Mouse (Mus musculus) spleen, postnatal 36 days (tissue): Measurements from ENCODE around the gene Lrp8.

ENCODE experiments used
- DNase-seq, 2 experiments: peaks; one replicate each; pipeline ENCODE4 v3.0.0; 2022; ENCODE audit warnings: low spot score in 2 of 2, mixed read lengths in 1 of 2

Gene Lrp8

DNA sequence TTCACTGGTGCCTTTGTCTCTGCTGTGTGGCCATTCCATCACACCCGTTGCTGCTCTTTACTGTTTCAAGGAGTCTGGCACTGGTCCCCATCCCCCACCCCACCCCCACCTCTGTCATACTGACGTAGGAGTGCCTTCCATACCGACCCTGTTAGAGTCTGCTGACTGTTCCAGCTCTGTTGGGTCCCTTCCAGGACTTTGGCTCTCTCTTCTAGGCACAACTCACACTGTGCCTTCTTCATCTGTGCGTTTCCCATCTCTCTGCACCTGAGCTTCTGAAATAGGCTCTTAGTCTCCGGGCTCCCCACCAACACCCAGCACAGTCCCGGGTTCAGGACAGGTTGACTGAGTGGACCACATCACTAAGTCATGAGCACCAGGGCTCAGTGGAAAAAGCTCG lies 44.7 kb downstream of the Lrp8 start:
- no peak for DNase-seq

DNA sequence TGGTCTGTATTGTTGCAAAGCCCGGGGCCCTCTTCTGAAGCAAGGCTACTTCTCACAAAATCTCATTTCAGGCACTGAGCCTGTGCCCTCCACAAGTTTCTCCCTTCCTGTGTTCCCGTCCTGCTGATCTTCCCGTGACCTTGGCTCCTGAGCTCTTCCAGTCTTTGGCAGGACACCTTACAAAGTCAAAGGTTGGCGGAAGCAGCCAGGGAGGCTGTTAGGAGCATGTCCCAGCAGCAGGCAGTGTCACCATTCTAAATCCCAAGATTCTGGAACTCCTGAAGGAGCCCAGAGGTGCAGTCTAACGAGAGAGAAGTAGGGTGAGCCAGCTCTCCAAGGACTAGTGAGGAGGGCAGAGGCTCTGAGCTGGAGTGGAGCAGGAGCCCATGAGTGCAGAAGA lies 46.5 kb downstream of the Lrp8 start:
- DNase-seq: no peak

DNA sequence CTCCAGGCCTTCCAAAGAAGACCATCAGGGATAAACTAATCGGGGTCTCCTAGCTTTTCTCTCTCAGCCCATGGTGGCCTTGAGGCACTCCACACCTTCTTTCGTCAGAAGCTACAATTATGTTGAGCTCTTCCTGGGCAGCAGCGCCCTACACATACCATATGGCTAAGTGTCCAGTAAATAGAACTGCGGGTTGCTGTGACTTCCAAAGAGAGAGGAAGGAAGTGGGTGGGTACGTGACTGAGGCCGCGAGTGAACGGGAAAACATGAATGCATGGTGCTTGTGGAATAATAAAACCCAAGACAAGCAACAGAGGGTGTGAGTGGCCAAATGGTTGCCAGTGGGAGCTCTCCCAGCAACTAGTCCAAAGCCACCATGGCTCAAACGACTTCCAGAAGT lies 47.6 kb downstream of the Lrp8 start:
- DNase-seq: no peak

DNA sequence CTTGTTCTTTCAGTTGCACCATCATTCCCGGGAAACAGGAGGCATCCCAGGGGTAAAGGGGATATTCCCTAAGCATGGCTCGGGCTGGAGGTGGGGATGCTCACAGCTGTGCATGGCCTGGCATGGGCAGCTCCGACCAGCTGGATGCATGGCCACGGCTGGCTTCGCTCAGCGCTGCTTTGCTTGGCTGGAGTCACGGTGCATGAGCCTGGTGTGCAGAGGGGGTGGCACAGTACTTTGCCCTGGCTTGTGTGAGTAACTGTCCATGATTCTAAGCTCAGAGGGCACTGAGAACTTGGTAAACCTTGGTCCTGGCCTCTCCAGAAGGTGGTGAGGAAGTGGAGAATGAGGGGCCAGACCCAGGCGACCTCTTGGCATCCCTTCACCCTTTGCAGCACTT lies 48.0 kb downstream of the Lrp8 start:
- DNase-seq: no peak

DNA sequence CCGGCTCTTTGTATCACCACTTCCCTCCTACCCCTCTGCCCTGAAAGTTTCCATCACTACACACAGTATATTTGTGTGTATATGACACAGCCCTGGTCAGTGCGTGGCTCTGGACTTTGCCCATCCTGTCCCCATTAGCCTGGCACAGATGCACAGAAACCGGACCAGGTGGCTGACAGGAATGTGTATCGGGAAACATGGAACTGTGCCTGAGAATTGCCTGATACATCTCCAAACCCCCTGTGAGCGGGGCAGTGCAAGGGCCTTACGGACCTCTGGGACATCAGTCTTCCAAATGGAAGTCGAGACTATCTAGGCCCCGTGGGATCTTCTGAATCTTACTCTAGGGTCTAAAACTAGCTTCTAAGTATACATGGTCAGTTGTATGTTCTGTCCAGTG lies 51.3 kb downstream of the Lrp8 start:
- no peak for DNase-seq

DNA sequence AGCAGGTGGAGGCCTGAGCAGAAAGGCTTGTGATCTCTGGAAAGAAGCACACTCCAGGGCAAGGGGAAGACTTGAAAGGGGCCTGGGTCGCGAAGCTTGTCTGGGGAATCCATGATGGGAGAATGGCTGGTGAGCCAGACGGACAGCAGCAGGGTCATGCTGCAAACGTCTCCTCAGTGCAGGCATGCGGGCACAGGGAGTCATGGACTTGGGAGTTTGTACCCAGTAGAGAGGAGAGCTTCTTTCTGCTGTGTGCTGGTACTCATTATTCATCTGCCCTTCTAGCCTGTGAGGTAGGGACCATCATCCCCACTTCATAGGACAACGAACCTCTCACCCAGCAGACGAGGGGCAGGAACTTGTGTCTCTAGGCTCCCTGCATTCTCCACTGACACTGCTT lies 51.8 kb downstream of the Lrp8 start:
- DNase-seq: no peak

DNA sequence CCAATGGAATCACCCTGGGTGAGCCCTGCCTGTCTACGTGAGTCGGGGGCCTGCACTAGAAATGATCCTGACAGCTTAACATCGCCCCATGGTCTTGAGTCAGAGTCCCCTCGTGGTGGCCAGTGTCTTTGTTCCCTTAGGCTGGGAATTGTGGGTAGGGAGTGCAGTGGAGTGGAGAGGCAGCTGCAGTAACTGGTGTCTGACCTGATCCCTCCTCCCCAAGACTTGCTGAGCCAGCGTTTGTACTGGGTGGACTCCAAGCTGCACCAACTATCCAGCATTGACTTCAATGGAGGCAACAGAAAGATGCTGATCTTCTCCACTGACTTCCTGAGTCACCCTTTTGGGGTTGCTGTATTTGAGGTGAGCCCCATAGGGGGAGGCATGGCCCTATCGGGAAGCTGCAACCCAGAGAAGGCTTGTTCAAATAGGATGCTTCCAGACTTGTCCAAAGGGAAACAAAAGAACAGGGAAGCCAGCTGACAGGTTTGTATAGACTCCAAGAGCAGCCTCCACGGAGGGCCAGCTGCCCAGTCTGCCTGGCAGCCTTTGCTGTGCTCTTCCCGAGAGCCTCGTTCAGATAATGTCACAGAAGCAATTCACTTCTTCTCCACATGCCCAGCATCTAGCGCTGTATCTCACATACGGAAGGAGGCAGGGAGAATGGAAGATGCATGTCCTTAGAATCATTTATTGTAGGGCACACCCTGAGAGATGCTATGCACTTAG lies 55.1 kb downstream of the Lrp8 start:
- DNase-seq: no peak

DNA sequence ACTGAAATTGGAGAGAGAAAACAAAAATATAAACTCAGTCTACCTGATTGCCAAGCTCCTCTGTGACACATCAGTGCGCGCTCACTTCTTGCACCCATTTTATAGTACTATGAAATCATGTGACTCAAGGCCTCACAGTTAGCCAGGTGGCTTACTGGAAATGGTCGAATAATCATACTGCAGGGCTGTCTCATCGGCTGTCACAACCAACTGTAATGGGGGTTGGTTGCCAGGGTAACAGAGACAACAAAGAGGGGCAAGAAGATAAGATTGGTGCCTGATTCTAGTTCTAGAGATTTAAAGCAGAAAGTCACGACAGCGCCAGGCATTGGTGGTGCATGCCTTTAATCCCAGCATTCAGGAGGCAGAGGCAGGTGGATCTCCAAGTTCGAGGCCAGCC lies 56.9 kb downstream of the Lrp8 start:
- DNase-seq: no peak

DNA sequence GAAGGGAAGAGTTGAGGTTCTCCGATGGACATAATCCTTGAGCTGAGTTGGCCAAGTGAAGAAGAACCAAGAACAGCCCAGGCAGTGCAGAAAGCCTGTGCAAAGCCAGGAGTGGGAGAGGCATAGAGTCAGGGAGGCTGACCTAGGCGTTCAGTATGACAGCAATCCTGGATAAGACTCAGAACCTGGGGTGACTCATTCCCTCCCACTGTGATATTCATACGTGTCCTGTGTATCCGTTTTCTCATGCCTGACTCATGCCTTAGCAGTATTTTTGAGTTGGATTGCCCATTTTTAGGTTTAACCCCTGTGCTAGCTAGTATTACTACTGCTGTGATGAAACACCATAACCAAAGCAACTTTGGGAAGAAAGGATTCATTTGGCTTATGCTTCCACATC lies 62.8 kb downstream of the Lrp8 start:
- DNase-seq: no peak

DNA sequence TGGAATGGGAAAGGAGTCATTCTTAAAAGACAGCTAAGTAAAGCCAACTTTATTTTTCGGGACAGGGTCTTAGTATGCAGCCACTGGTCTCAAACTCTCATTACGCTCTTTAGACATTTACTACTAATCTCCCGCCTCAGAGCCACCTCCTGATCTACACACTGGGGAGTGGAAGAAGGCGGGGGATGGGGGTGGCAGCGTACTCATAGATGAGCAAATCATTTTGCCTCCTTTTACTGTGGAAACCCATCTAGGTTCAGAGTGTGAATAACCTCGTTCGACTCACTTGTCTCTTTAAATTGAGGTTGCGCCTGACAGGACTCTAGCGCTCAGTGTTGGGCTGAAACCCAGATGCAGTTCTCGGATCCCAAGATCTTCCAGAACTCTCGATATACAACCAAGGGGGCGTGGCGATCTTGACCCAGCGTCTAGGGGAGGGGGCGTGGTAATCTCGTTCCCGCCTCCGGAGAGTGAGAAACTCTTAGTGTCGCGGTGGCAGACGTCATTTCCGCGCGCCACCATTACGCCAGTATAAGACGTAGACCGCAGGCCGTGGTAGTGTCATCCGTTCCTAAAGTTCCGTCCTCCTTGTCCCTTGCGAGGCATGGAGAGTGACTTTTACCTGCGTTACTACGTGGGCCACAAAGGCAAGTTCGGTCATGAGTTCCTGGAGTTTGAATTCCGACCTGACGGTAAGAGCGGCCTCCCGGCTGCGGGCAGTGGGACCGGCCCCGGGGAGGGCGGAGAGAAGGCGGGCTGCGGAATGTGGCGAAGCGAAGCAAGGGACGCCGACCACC lies 77.4 kb downstream of the Lrp8 start, which contains the start of gene Magoh:
TSS of gene Magoh (plus strand) at position 502 of the 797 bp plus-strand sequence.
- peak; percentile 92 to 95 for DNase-seq

DNA sequence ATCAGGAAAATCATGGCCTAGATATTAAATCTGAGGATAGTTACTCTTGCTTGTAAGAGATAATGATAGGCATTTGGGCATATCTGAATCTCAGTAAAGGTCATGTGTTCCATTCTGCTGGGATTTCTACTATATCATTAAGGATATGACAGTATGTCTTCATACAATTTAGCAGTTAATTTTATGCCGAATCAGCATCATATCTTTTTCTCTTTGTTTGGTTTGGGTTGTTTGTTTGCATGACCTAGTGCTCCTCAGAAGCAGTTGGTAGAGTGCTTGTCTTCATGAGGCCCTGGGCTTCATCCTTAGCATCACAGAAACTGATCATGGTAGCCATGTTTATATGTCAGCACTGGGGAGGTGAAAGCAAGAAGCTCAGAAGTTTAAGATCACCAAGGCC lies 79.6 kb downstream of the Lrp8 start:
- DNase-seq: no peak

DNA sequence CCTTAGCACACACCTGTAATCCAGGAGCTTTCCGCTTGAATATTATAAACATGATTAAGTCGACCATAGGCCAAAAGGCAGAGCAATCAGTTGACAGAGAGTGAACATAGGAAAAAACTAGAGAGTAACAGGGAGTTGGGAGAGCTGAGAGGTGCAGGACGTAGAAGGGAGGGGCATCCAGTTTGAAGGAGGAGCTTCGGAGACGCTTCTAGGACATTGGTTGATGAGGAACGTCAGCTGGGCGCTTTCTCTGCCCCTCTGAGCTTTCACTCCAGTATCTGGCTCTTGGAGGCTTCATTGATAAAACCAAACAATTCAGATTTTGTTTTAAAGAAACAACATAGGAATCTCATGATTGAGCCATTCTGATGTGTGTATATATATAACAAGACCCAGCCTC lies 84.3 kb downstream of the Lrp8 start:
- no peak for DNase-seq

DNA sequence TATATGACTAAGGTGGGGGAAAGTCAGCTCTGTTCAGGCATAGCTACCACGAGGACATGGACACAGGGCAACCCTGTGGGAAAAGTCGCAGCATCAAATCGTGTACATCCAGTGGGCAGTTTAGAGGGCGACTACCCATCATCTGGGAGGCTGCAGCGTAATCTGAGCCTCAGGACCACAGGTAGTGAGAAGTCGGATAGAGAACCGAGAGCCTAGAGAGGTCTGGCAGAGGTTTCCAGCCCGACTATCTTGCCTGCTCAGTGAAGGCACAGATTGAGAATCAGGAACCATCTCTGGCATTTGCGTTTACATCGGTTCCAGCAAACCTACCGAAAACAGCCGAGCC lies 87.3 kb downstream of the Lrp8 start:
- DNase-seq: peak; percentile 4 to 11

DNA sequence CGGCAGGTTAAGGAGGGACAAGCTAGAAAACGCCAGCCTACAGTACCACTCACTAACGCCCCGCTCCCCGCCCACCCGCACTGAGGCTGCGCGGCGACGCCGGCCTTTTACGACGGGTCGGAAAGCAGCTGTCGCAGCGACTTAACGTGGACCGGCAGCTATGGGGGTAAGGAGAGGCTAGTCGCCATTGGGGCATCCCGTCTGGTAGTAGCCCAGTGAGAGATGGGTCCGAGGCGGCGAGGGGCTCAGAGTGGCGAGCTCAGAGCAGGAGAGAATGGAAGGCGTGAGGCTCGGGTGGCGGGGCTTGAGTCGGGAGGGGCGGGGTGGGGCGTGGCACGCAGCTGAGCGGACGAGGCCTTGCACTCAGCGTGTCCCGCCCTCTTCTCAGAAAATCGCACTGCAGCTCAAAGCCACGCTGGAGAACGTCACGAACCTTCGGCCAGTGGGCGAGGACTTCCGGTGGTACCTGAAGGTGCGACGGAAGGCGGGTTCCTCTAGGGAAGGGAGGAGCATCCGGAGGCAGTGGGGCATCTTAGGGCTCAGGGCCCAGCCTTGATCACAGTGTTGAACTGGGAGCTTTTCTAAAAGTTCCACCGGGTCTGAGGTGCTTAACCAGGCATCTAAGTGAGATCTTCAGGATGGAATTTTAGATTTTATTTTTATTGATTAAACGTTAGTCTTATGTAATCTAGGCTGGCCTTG lies 87.8 kb downstream of the Lrp8 start, which contains the start of gene 0610037L13Rik:
TSS of gene 0610037L13Rik (plus strand) at position 83 of the 702 bp plus-strand sequence.
- peak; percentile 96 to 97 for DNase-seq

DNA sequence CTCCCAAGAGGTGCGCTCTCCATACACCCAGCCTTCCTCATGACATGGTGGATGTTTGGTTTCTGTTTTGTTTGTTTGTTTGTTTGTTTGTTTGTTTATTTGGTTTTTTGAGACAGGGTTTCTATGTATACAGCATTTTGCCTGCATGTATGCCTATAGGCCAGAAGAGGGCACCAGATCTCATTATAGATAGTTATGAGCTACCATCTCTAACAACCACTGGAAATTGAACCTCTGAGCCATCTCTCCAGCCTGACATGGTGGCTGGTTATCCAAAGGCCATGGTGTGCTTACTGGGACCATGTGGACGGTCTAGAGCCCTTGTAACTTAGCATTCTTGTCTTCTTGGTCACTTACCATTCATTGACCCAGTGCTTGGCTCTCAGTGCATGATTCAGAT lies 90.6 kb downstream of the Lrp8 start:
- no peak for DNase-seq

DNA sequence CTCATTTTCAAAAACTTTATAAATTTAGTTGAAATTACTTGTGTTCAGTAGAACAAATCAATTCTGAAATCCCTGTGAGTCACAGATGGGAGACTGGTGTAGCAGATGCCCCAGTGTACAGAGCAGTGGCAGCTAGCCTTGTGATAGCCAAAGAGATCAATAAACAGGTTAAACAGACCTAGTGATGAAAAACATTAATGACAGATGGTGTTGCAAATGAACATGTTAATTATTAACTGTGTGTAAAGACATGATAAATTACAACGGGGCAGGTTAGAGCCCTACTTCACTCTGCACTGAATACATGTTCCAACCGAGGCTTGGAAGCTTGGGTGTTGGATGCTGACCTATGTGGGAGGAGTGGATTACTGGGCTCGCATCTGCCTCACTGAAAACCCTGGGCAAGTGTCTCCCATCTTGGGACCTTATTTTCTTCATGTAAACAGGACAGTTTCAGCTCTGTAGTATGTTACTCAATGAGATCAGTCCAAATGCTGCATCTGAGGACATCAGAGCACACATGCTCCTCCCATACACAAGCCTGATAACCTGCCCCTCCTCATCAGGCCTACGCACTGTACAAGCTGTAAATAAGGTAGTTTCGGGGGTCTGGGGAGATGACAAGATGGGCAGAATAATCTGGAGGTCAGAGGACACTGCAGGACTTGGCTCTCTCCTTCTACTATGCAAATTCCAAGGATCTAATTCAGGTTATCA lies 97.3 kb downstream of the Lrp8 start:
- DNase-seq: no peak

DNA sequence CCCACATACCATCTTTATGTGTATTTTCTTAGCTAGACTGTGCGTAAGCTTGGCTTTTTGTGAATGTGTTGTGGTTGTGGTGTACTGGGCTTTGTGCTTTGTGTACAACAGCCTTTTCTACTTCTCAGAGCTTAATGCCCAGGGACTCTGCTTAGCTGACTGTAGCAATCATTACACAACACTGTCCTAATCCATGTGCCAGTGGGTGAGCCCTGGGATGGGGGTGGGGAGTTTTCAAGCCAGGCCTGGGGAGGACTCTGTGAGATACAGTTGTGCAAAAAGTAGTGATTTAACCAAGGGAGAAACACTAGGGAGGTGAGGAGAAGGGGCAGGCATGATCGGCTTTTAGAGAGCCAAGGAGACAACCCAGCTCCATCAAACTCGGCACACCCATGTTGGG lies 98.1 kb downstream of the Lrp8 start:
- DNase-seq: no peak

DNA sequence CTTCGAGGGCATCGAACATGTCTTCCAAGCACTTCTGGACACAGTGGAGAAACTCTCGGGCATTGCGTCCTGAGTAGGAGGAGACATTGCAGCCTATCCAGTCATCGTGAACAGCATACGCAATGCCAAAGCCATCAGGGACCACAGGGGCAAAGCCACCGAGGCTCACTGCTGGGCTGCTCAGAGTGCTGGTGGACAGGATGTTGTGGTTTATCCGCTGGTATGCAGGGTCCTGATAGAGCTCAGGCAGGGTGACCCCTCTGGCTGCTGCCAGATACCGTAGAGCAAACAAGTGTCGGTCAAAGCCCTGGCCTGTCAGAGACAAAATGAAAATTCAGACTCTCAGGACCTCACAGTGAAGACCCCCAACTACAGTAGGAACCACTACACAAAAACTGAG lies 102.2 kb downstream of the Lrp8 start:
- no peak for DNase-seq

DNA sequence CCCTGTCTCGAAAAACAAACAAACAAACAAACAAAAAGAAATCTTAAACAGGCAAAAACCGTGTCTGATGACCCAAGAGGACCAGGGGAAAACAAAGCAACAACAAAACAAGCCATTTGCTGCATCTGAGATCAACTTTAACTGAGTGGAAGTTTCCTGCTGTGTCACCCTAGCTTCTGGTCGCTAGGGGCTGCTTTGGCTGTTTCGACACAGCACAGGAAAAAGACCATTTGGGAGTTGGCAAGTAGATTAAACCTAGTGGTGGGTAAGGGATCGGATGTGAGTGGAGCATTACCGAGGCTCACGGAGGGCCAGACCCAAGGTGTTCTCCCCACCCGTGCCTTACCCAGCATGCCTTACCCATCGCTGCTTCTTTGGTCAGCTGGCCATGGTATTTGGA lies 104.5 kb downstream of the Lrp8 start:
- DNase-seq: no peak

DNA sequence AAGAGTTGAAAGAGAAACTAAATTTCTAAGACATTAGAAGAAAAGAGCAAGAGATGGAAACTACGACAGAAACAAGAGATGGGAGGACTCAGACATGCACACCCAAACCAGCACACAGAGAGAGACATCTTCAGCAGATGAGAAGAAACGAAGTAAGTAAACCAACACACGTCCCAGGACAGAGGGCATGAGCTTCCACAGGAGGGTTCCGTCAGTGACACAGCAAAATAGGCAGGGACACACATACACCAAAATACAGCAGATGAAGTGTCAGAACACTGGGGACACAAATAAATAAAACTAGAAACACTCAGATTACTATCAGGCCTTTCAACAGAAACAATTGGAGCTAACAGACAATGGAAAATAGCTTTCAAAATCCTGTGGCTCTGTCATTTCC lies 108.0 kb downstream of the Lrp8 start:
- DNase-seq: no peak

DNA sequence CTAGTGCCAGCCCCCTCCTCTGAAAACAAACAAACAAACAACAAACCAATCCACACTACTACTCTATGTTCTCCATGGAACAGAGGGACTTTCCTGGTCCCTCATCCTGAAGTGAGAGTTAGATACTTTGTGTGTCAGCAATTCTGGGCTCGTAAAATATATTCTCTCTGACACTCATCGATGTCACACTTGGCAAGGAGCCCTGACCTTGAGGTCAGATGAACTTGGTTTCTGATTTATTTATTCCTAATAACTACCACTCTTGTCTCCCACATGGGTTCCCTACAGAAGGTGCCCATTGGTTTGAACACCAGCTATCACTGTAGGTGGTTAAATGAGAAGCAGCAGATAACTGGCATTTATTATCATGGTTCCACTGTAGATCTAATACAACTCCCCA lies 118.3 kb downstream of the Lrp8 start:
- DNase-seq: no peak

DNA sequence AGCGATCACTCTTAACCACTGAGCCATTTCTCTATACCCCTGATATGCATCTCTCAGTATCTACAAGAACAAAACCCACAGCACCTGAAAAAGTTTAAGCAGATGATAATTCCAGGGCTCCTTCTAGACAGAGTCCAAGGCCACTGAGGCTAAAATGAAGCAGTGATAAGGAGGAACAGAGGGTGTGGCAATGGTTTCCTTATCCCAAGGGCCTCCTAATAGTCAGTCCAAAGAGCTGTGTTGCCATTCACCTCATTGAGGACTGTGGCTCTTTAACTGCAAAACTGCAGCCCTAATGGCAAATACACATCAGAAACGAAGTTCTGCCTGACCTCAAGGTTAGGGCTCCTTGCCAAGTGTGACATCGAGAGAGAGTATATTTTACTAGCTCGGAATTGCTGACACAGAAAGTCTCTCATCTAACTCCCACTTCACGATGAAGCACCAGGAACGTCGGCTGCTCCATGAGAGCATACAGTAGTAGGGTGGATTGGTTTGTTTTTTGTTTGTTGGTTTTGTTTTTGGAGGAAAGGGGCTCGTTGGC lies 119.2 kb downstream of the Lrp8 start:
- DNase-seq: peak; percentile 9 to 19
